Mouse (Mus musculus) MEL (cell line): ENCODE data around the gene Ovol1.

Experiments used
- CTCF ChIP-seq, 3 experiments: IDR thresholded peaks in 2 of 3; conservative IDR thresholded peaks in 1 of 3; 2 replicates each; pipeline ENCODE4 v1.5.1; 2011 to 2012; ENCODE audit warnings: low read length in 3 of 3, low read depth in 2 of 3, mild to moderate bottlenecking in 2 of 3, improper control_type of control experiment in 1 of 3, inconsistent platforms in 1 of 3, mixed read lengths in 1 of 3, moderate library complexity in 1 of 3; ENCODE audit not compliant: control insufficient read depth in 1 of 3, insufficient read depth in 1 of 3, poor library complexity in 1 of 3, severe bottlenecking in 1 of 3
- EP300 ChIP-seq, 2 experiments: IDR thresholded peaks; 2 replicates each; pipeline ENCODE4 v1.6.1; 2011; ENCODE audit warnings: improper control_type of control experiment in 2 of 2, low read length in 2 of 2, low read depth in 1 of 2, mild to moderate bottlenecking in 1 of 2
- MAX ChIP-seq: IDR thresholded peaks from 2 replicates; pipeline ENCODE4 v1.6.1; 2011; ENCODE audit warnings: low read length, improper control_type of control experiment
- MXI1 ChIP-seq: IDR thresholded peaks from 2 replicates; pipeline ENCODE4 v1.6.1; 2011; ENCODE audit warnings: mild to moderate bottlenecking, low read depth, low read length, improper control_type of control experiment
- POLR2A ChIP-seq, 2 experiments: IDR thresholded peaks; 2 replicates each; pipeline ENCODE4 v1.6.1; 2011 to 2012; ENCODE audit warnings: low read length in 2 of 2, mild to moderate bottlenecking in 2 of 2, control low read depth in 1 of 2, improper control_type of control experiment in 1 of 2, low read depth in 1 of 2, moderate library complexity in 1 of 2; ENCODE audit not compliant: control insufficient read depth in 1 of 2, insufficient read depth in 1 of 2, poor library complexity in 1 of 2
- RAD21 ChIP-seq: IDR thresholded peaks from 2 replicates; pipeline ENCODE4 v1.6.1; 2011; ENCODE audit warnings: mild to moderate bottlenecking, low read depth, low read length, improper control_type of control experiment
- UBTF ChIP-seq: IDR thresholded peaks from 2 replicates; pipeline ENCODE4 v1.6.1; 2012; ENCODE audit warnings: low read depth, mild to moderate bottlenecking, inconsistent platforms, low read length, improper control_type of control experiment, moderate library complexity, borderline replicate concordance; ENCODE audit not compliant: insufficient read depth
- USF1 ChIP-seq: IDR thresholded peaks from 2 replicates; pipeline ENCODE4 v1.6.1; 2014; ENCODE audit warnings: low read depth, mild to moderate bottlenecking, inconsistent platforms, low read length, improper control_type of control experiment, moderate library complexity
- USF2 ChIP-seq, 2 experiments: IDR thresholded peaks; 2 replicates each; pipeline ENCODE4 v1.6.1; 2011 to 2012; ENCODE audit warnings: improper control_type of control experiment in 2 of 2, low read length in 2 of 2, borderline replicate concordance in 1 of 2, inconsistent platforms in 1 of 2, low read depth in 1 of 2, mild to moderate bottlenecking in 1 of 2; ENCODE audit not compliant: insufficient read depth in 1 of 2

GRCm38 (mm10) chr19:5601752-5602541 lies 41.5 kb upstream of the Ovol1 start, which contains the start of gene Rnaseh2c:
- TF ChIP-seq CTCF (IDR thresholded peaks at IDR 0.05 in 2 of 3, conservative IDR thresholded peaks at IDR 0.05 in 1 of 3; ENCODE audit: control insufficient read depth in 1 of 3, insufficient read depth in 1 of 3, low read depth in 2 of 3, low read length in 3 of 3, poor library complexity in 1 of 3, severe bottlenecking in 1 of 3) (no peak), UBTF (no peak), EP300 (IDR thresholded peaks at IDR 0.05; ENCODE audit: low read depth in 1 of 2, low read length in 2 of 2) (no peak), RAD21 (no peak), POLR2A (IDR thresholded peaks at IDR 0.05; ENCODE audit: control insufficient read depth in 1 of 2, insufficient read depth in 1 of 2, low read depth in 1 of 2, low read length in 2 of 2, poor library complexity in 1 of 2) (peak; percentile 88 to 95), USF2 (IDR thresholded peaks at IDR 0.05; ENCODE audit: borderline replicate concordance in 1 of 2, insufficient read depth in 1 of 2, low read depth in 1 of 2, low read length in 2 of 2) (no peak), USF1 (no peak), MAX (no peak), MXI1 (0 out of 2 replicates have a peak, but pooled peaks have one; percentile 58)
